In genomic region chr7:30717006-30717715, GRCm38 (mm10) we compare ENCODE assay signal across 8 mouse cellular contexts. TPM values are rescaled to one million over a fixed set of nuclear protein-coding genes. Genes with fewer than 3 reads are reported as not detected.
DNase-seq lines count a peak whose midpoint lies in the region; ATAC-seq and TF ChIP-seq lines count a peak whose summit lies in the region.

No protein-coding gene starts in this region.

- no peaks in the 10 kb centered on the region for H3K36me3 ChIP-seq in erythroblast, embryonic 14.5 days (ENCODE audit: control insufficient read depth)
- no peaks in the 10 kb centered on the region for H3K36me3 ChIP-seq in heart, postnatal 0 days (replicated peaks; ENCODE audit: control insufficient read depth, insufficient read depth, low read length)
- H3K36me3 ChIP-seq in liver, embryonic 16.5 days (ENCODE audit: control insufficient read depth, insufficient read depth), result no peaks in the 10 kb centered on the region
- no peaks in the 10 kb centered on the region for H3K36me3 ChIP-seq in neural tube, embryonic 12.5 days
- no peaks in the 10 kb centered on the region for H3K36me3 ChIP-seq in testis, adult 2 months (ENCODE audit: control insufficient read depth, insufficient read depth, low read length)

- TF ChIP-seq POLR2A in testis, adult 2 months (IDR thresholded peaks at IDR 0.05; ENCODE audit: control insufficient read depth, low read depth, low read length), result no peak

- H3K4me2 ChIP-seq in heart, postnatal 0 days (ENCODE audit: low read depth, low read length), result peak overlapping the region; percentile 44
- H3K4me2 ChIP-seq in liver, embryonic 16.5 days (ENCODE audit: low read depth, low read length), result peak overlapping the region; percentile 70
- H3K4me2 ChIP-seq in neural tube, embryonic 12.5 days (replicated peaks), result peak overlapping the region; percentile 59

- ATAC-seq in heart, postnatal 0 days (ENCODE audit: insufficient read depth, low read depth), result peak; percentile 81
- ATAC-seq in liver, embryonic 16.5 days (ENCODE audit: low read depth), result peak; percentile 91
- peak; percentile 85 for ATAC-seq in neural tube, embryonic 12.5 days (ENCODE audit: low FRiP score, low read depth)

- no peaks in the 10 kb centered on the region for H3K9me3 ChIP-seq in erythroblast, embryonic 14.5 days (ENCODE audit: control insufficient read depth, low read length)
- no peaks in the 10 kb centered on the region for H3K9me3 ChIP-seq in heart, postnatal 0 days (replicated peaks; ENCODE audit: control insufficient read depth, low read length)
- no peaks in the 10 kb centered on the region for H3K9me3 ChIP-seq in liver, embryonic 16.5 days (replicated peaks; ENCODE audit: control insufficient read depth, low read length)
- no peaks in the 10 kb centered on the region for H3K9me3 ChIP-seq in neural tube, embryonic 12.5 days

- no peak overlapping the region for H3K27ac ChIP-seq in heart, postnatal 0 days (ENCODE audit: low read depth)
- no peak overlapping the region for H3K27ac ChIP-seq in liver, embryonic 16.5 days (ENCODE audit: low read length)
- H3K27ac ChIP-seq in neural tube, embryonic 12.5 days, result no peak overlapping the region
- no peak overlapping the region for H3K27ac ChIP-seq in testis, adult 2 months (ENCODE audit: control insufficient read depth, insufficient read depth, low read depth, low read length)

- WGBS in heart, postnatal 0 days, result 4% methylated on average over 43 of the region's 43 CpGs
- 3% methylated on average over 43 of the region's 43 CpGs for WGBS in liver, embryonic 16.5 days (ENCODE audit: insufficient replicate concordance)
- WGBS in neural tube, embryonic 12.5 days, result 3% methylated on average over 43 of the region's 43 CpGs

- peak overlapping the region; percentile 58 for H3K4me3 ChIP-seq in erythroblast, embryonic 14.5 days (replicated peaks)
- H3K4me3 ChIP-seq in heart, postnatal 0 days (ENCODE audit: low read depth, low read length), result peak overlapping the region; percentile 1
- peak overlapping the region; percentile 47 for H3K4me3 ChIP-seq in liver, embryonic 16.5 days (ENCODE audit: low read depth, low read length)
- H3K4me3 ChIP-seq in neural tube, embryonic 12.5 days, result peak overlapping the region; percentile 25
- peak overlapping the region; percentile 36 for H3K4me3 ChIP-seq in testis, adult 2 months (ENCODE audit: control insufficient read depth, low read depth, low read length)

- TF ChIP-seq EP300 in heart, postnatal 0 days (IDR thresholded peaks at IDR 0.05; ENCODE audit: low read depth), result no peak

- H3K4me1 ChIP-seq in erythroblast, embryonic 14.5 days (ENCODE audit: control insufficient read depth), result peaks cover 22% of the 10 kb centered on the region
- H3K4me1 ChIP-seq in heart, postnatal 0 days (ENCODE audit: control insufficient read depth, insufficient read depth), result peaks cover 8% of the 10 kb centered on the region
- peaks cover 13% of the 10 kb centered on the region for H3K4me1 ChIP-seq in liver, embryonic 16.5 days (ENCODE audit: control insufficient read depth, low read depth, low read length)
- peaks cover 5% of the 10 kb centered on the region; the same call in 1 of the 2 replicates for H3K4me1 ChIP-seq in neural tube, embryonic 12.5 days
- H3K4me1 ChIP-seq in testis, adult 2 months (ENCODE audit: control insufficient read depth, insufficient read depth, low read length), result peaks cover 15% of the 10 kb centered on the region

- no peak overlapping the region for H3K9ac ChIP-seq in heart, postnatal 0 days (replicated peaks; ENCODE audit: low read depth, low read length)
- H3K9ac ChIP-seq in liver, embryonic 16.5 days (ENCODE audit: low read depth, low read length), result no peak overlapping the region
- no peak overlapping the region for H3K9ac ChIP-seq in neural tube, embryonic 12.5 days

- TF ChIP-seq CTCF in heart, postnatal 0 days (IDR thresholded peaks at IDR 0.05; ENCODE audit: low read depth), result no peak
- no peak for TF ChIP-seq CTCF in testis, adult 2 months (IDR thresholded peaks at IDR 0.05; ENCODE audit: control insufficient read depth, insufficient read depth, insufficient replicate concordance, low read depth, low read length)

- H3K27me3 ChIP-seq in erythroblast, embryonic 14.5 days (ENCODE audit: control insufficient read depth), result peaks cover 35% of the 10 kb centered on the region
- peaks cover 14% of the 10 kb centered on the region for H3K27me3 ChIP-seq in heart, postnatal 0 days (ENCODE audit: control insufficient read depth, insufficient read depth, low read length)
- peaks cover 16% of the 10 kb centered on the region; the same call in 1 of the 2 replicates for H3K27me3 ChIP-seq in liver, embryonic 16.5 days (ENCODE audit: control insufficient read depth, insufficient read depth, low read depth, low read length)
- H3K27me3 ChIP-seq in neural tube, embryonic 12.5 days (replicated peaks), result peaks cover 29% of the 10 kb centered on the region; the same call in 1 of the 2 replicates
- H3K27me3 ChIP-seq in testis, adult 2 months (ENCODE audit: control insufficient read depth, insufficient read depth, low read length), result no peaks in the 10 kb centered on the region

- peak; percentile 53 for DNase-seq in urinary bladder, postnatal 14 days (ENCODE audit: low spot score)
- no peak for DNase-seq in urinary bladder, adult 2 months (ENCODE audit: low spot score)
- peak; percentile 21 for DNase-seq in heart, postnatal 0 days (ENCODE audit: low spot score)
- DNase-seq in kidney, postnatal 25 days, result peak; percentile 38 to 68

RNA-seq across cellular contexts. Expression of gene Atp4a, which starts 5.2 kb away (rescaled TPM):
- 0.03 TPM in 1 of 2 replicates, not detected in the other for polyA plus RNA-seq in urinary bladder, adult 2 months (2012; rRNA removed)
- polyA plus RNA-seq in erythroblast, embryonic 14.5 days (2012), result not detected in 2 replicates
- total RNA-seq in heart, postnatal 0 days (2014; rRNA removed; ENCODE audit: low replicate concordance), result not detected in 2 replicates
- 0.04 TPM in 1 of 2 replicates, not detected in the other for polyA plus RNA-seq in heart, postnatal 0 days (2015; fragmentation: Nextera tagmentation; extraction: Ambion mirVana)
- 4.1 and 4.4 TPM in 2 replicates for polyA plus RNA-seq in liver, embryonic 16.5 days (2015; fragmentation: Nextera tagmentation; extraction: Ambion mirVana)
- polyA plus RNA-seq in neural tube, embryonic 12.5 days (2016; fragmentation: Nextera tagmentation; extraction: Ambion mirVana), result 1.3 and 2.0 TPM in 2 replicates
- 2.7 TPM in 2 replicates for polyA plus RNA-seq in testis, adult 2 months (2012; rRNA removed)

RNA-seq across cellular contexts. Expression of gene Tmem147, which starts 12.2 kb away (rescaled TPM):
- 97.6 and 129 TPM in 2 replicates for polyA plus RNA-seq in urinary bladder, adult 2 months (2012; rRNA removed)
- polyA plus RNA-seq in erythroblast, embryonic 14.5 days (2012), result 1.3 and 1.6 TPM in 2 replicates
- total RNA-seq in heart, postnatal 0 days (2014; rRNA removed; ENCODE audit: low replicate concordance), result 228 and 261 TPM in 2 replicates
- polyA plus RNA-seq in heart, postnatal 0 days (2015; fragmentation: Nextera tagmentation; extraction: Ambion mirVana), result 283 and 304 TPM in 2 replicates
- 94.1 and 96.0 TPM in 2 replicates for polyA plus RNA-seq in liver, embryonic 16.5 days (2015; fragmentation: Nextera tagmentation; extraction: Ambion mirVana)
- 185 and 194 TPM in 2 replicates for polyA plus RNA-seq in neural tube, embryonic 12.5 days (2016; fragmentation: Nextera tagmentation; extraction: Ambion mirVana)
- 161 and 171 TPM in 2 replicates for polyA plus RNA-seq in testis, adult 2 months (2012; rRNA removed)

RNA-seq across cellular contexts. Expression of gene 2200002J24Rik, which starts 18.4 kb away (rescaled TPM):
- polyA plus RNA-seq in urinary bladder, adult 2 months (2012; rRNA removed), result not detected in 2 replicates
- polyA plus RNA-seq in erythroblast, embryonic 14.5 days (2012), result not detected in 2 replicates
- 1.5 and 6.6 TPM in 2 replicates for total RNA-seq in heart, postnatal 0 days (2014; rRNA removed; ENCODE audit: low replicate concordance)
- polyA plus RNA-seq in heart, postnatal 0 days (2015; fragmentation: Nextera tagmentation; extraction: Ambion mirVana), result 5.8 and 6.4 TPM in 2 replicates
- polyA plus RNA-seq in liver, embryonic 16.5 days (2015; fragmentation: Nextera tagmentation; extraction: Ambion mirVana), result 0.57 and 0.90 TPM in 2 replicates
- not detected in 2 replicates for polyA plus RNA-seq in neural tube, embryonic 12.5 days (2016; fragmentation: Nextera tagmentation; extraction: Ambion mirVana)
- polyA plus RNA-seq in testis, adult 2 months (2012; rRNA removed), result 88.8 and 103 TPM in 2 replicates

RNA-seq across cellular contexts. Expression of gene Gapdhs, which starts 26.3 kb away (rescaled TPM):
- polyA plus RNA-seq in urinary bladder, adult 2 months (2012; rRNA removed), result not detected in 2 replicates
- polyA plus RNA-seq in erythroblast, embryonic 14.5 days (2012), result not detected in 2 replicates
- not detected in 2 replicates for total RNA-seq in heart, postnatal 0 days (2014; rRNA removed; ENCODE audit: low replicate concordance)
- polyA plus RNA-seq in heart, postnatal 0 days (2015; fragmentation: Nextera tagmentation; extraction: Ambion mirVana), result 0.16 TPM in 1 of 2 replicates, not detected in the other
- polyA plus RNA-seq in liver, embryonic 16.5 days (2015; fragmentation: Nextera tagmentation; extraction: Ambion mirVana), result 0.14 TPM in 1 of 2 replicates, not detected in the other
- polyA plus RNA-seq in neural tube, embryonic 12.5 days (2016; fragmentation: Nextera tagmentation; extraction: Ambion mirVana), result 1.4 and 1.5 TPM in 2 replicates
- polyA plus RNA-seq in testis, adult 2 months (2012; rRNA removed), result 4,298 and 4,420 TPM in 2 replicates

RNA-seq across cellular contexts. Expression of gene Sbsn, which starts 34.1 kb away (rescaled TPM):
- 17.9 and 21.2 TPM in 2 replicates for polyA plus RNA-seq in urinary bladder, adult 2 months (2012; rRNA removed)
- polyA plus RNA-seq in erythroblast, embryonic 14.5 days (2012), result 0.15 TPM in 1 of 2 replicates, not detected in the other
- 0.23 and 4.6 TPM in 2 replicates for total RNA-seq in heart, postnatal 0 days (2014; rRNA removed; ENCODE audit: low replicate concordance)
- 2.5 and 2.6 TPM in 2 replicates for polyA plus RNA-seq in heart, postnatal 0 days (2015; fragmentation: Nextera tagmentation; extraction: Ambion mirVana)
- polyA plus RNA-seq in liver, embryonic 16.5 days (2015; fragmentation: Nextera tagmentation; extraction: Ambion mirVana), result 0.05 and 0.20 TPM in 2 replicates
- 1.1 and 2.6 TPM in 2 replicates for polyA plus RNA-seq in neural tube, embryonic 12.5 days (2016; fragmentation: Nextera tagmentation; extraction: Ambion mirVana)
- polyA plus RNA-seq in testis, adult 2 months (2012; rRNA removed), result 4.6 and 4.7 TPM in 2 replicates

Comparison
In these comparisons a context has a peak if more than half of its experiments do, and no peak if none do; other contexts are left out.
1. H3K4me3 ChIP-seq: peak in every context shown above with its lines; median percentile 58 in erythroblast, embryonic 14.5 days; 47 in liver, embryonic 16.5 days; 36 in testis, adult 2 months; 25 in neural tube, embryonic 12.5 days; 1 in heart, postnatal 0 days.
2. RNA of gene Tmem147, which starts 12.2 kb away (polyA plus RNA-seq): 283 to 304 TPM in heart, postnatal 0 days, 185 to 194 TPM in neural tube, embryonic 12.5 days, 161 to 171 TPM in testis, adult 2 months, 97.6 to 129 TPM in urinary bladder, adult 2 months and 94.1 to 96.0 TPM in liver, embryonic 16.5 days; 1.3 to 1.6 TPM in erythroblast, embryonic 14.5 days; every median in the first group is over 10 times any median in the second.
3. RNA of gene 2200002J24Rik, which starts 18.4 kb away (polyA plus RNA-seq): 88.8 to 103 TPM in testis, adult 2 months; 5.8 to 6.4 TPM in heart, postnatal 0 days, 0.57 to 0.90 TPM in liver, embryonic 16.5 days, not detected in urinary bladder, adult 2 months, not detected in erythroblast, embryonic 14.5 days and not detected in neural tube, embryonic 12.5 days; every median in the first group is over 10 times any median in the second.
4. Peak in every context shown above with its lines, with median percentiles within 50 percentile points of each other: ATAC-seq and H3K4me2 ChIP-seq.